Mouse (Mus musculus): ENCODE data around the gene Cdkn1c.

- TF ChIP-seq CTCF (IDR thresholded peaks at IDR 0.05; ENCODE audit: low read depth), result no peak
- TF ChIP-seq EP300 (optimal IDR thresholded peaks at IDR 0.05), result no peak
These were observed 28.9 kb upstream of the Cdkn1c start for GRCm38 (mm10) chr7:143489735-143490134.

Measured in stomach, postnatal 0 days (tissue).